Mouse (Mus musculus): ENCODE measurements around the gene Taldo1. TPM values are rescaled to one million over a fixed set of nuclear protein-coding genes. Genes with fewer than 3 reads are reported as not detected.

Gene Taldo1
- polyA plus RNA-seq, 1 experiment from 2014 or later, result 277 TPM

- WGBS, result 68% methylated on average over 9 of the region's 9 CpGs
- H3K4me3 ChIP-seq, result peak overlapping the region; percentile 29; the same call in 1 of the 2 replicates
- ATAC-seq (ENCODE audit: insufficient number of reproducible peaks, insufficient read depth, low FRiP score, low TSS enrichment, low read depth), result no peak
- H3K27ac ChIP-seq, result no peak overlapping the region
- peak overlapping the region; percentile 49; the same call in 1 of the 2 replicates for H3K9ac ChIP-seq
- peak overlapping the region; percentile 57 for H3K4me2 ChIP-seq
- peaks cover 38% of the 10 kb centered on the region for H3K36me3 ChIP-seq
- no peaks in the 10 kb centered on the region for H3K27me3 ChIP-seq
- H3K9me3 ChIP-seq, result no peaks in the 10 kb centered on the region
- H3K4me1 ChIP-seq, result peaks cover 32% of the 10 kb centered on the region
These were observed 38.0 kb downstream of the Taldo1 start for GRCm38 (mm10) chr7:141429840-141430584.

- WGBS, result 95% methylated on average over 9 of the region's 9 CpGs
- Histone ChIP-seq H3K4me3 (no peak overlapping the region), H3K36me3 (peaks cover 38% of the 10 kb centered on the region), H3K4me2 (no peak overlapping the region), H3K9ac (no peak overlapping the region), H3K4me1 (peaks cover 38% of the 10 kb centered on the region), H3K9me3 (no peaks in the 10 kb centered on the region), H3K27ac (no peak overlapping the region), H3K27me3 (no peaks in the 10 kb centered on the region)
- ATAC-seq (ENCODE audit: insufficient number of reproducible peaks, insufficient read depth, low FRiP score, low TSS enrichment, low read depth), result no peak
These were observed 38.7 kb downstream of the Taldo1 start for GRCm38 (mm10) chr7:141430585-141431240.

GRCm38 (mm10) chr7:141431434-141432185, 39.6 kb downstream of the Taldo1 start:
- no peak overlapping the region for H3K4me2 ChIP-seq
- H3K36me3 ChIP-seq, result peaks cover 38% of the 10 kb centered on the region
- no peak for ATAC-seq (ENCODE audit: insufficient number of reproducible peaks, insufficient read depth, low FRiP score, low TSS enrichment, low read depth)
- 95% methylated on average over 19 of the region's 19 CpGs for WGBS
- peaks cover 47% of the 10 kb centered on the region for H3K4me1 ChIP-seq
- no peaks in the 10 kb centered on the region for H3K9me3 ChIP-seq
- H3K27ac ChIP-seq, result no peak overlapping the region
- no peaks in the 10 kb centered on the region for H3K27me3 ChIP-seq
- H3K9ac ChIP-seq, result no peak overlapping the region
- no peak overlapping the region for H3K4me3 ChIP-seq

GRCm38 (mm10) chr7:141432186-141432611, 40.2 kb downstream of the Taldo1 start:
- Histone ChIP-seq H3K4me1 (peaks cover 53% of the 10 kb centered on the region), H3K4me2 (no peak overlapping the region), H3K4me3 (no peak overlapping the region), H3K9me3 (no peaks in the 10 kb centered on the region), H3K27ac (no peak overlapping the region), H3K36me3 (peaks cover 38% of the 10 kb centered on the region), H3K9ac (no peak overlapping the region), H3K27me3 (no peaks in the 10 kb centered on the region)
- ATAC-seq (ENCODE audit: insufficient number of reproducible peaks, insufficient read depth, low FRiP score, low TSS enrichment, low read depth), result no peak
- 87% methylated on average over 8 of the region's 8 CpGs for WGBS

GRCm38 (mm10) chr7:141432741-141433516, 40.9 kb downstream of the Taldo1 start:
- ATAC-seq (ENCODE audit: insufficient number of reproducible peaks, insufficient read depth, low FRiP score, low TSS enrichment, low read depth), result no peak
- Histone ChIP-seq H3K4me2 (no peak overlapping the region), H3K9me3 (no peaks in the 10 kb centered on the region), H3K27ac (no peak overlapping the region), H3K9ac (peak overlapping the region; percentile 46; the same call in 1 of the 2 replicates), H3K4me1 (peaks cover 58% of the 10 kb centered on the region), H3K36me3 (peaks cover 39% of the 10 kb centered on the region), H3K27me3 (no peaks in the 10 kb centered on the region), H3K4me3 (no peak overlapping the region)
- WGBS, result 89% methylated on average over 6 of the region's 6 CpGs

- 76% methylated on average over 15 of the region's 15 CpGs for WGBS
- Histone ChIP-seq H3K27me3 (no peaks in the 10 kb centered on the region), H3K9ac (peak overlapping the region; percentile 77), H3K36me3 (peaks cover 47% of the 10 kb centered on the region), H3K4me2 (peak overlapping the region; percentile 89), H3K27ac (peak overlapping the region; percentile 55), H3K4me3 (peak overlapping the region; percentile 55), H3K4me1 (peaks cover 57% of the 10 kb centered on the region), H3K9me3 (no peaks in the 10 kb centered on the region)
- no peak for ATAC-seq (ENCODE audit: insufficient number of reproducible peaks, insufficient read depth, low FRiP score, low TSS enrichment, low read depth)
These were observed 41.8 kb downstream of the Taldo1 start for GRCm38 (mm10) chr7:141433517-141434400.

GRCm38 (mm10) chr7:141434464-141434863, 42.5 kb downstream of the Taldo1 start:
- peak overlapping the region; percentile 55 for H3K27ac ChIP-seq
- no peaks in the 10 kb centered on the region for H3K9me3 ChIP-seq
- peak overlapping the region; percentile 55 for H3K4me3 ChIP-seq
- peaks cover 54% of the 10 kb centered on the region for H3K36me3 ChIP-seq
- 11% methylated on average over 8 of the region's 8 CpGs for WGBS
- no peaks in the 10 kb centered on the region for H3K27me3 ChIP-seq
- H3K4me2 ChIP-seq, result peak overlapping the region; percentile 89
- H3K9ac ChIP-seq, result peak overlapping the region; percentile 77
- H3K4me1 ChIP-seq, result peaks cover 50% of the 10 kb centered on the region
- ATAC-seq (ENCODE audit: insufficient number of reproducible peaks, insufficient read depth, low FRiP score, low TSS enrichment, low read depth), result no peak

GRCm38 (mm10) chr7:141435129-141435855, 43.3 kb downstream of the Taldo1 start:
- Histone ChIP-seq H3K9me3 (no peaks in the 10 kb centered on the region), H3K36me3 (peaks cover 59% of the 10 kb centered on the region), H3K27me3 (no peaks in the 10 kb centered on the region), H3K4me3 (peak overlapping the region; percentile 55), H3K4me1 (peaks cover 46% of the 10 kb centered on the region), H3K9ac (peak overlapping the region; percentile 77), H3K4me2 (peak overlapping the region; percentile 89), H3K27ac (peak overlapping the region; percentile 55)
- no peak for ATAC-seq (ENCODE audit: insufficient number of reproducible peaks, insufficient read depth, low FRiP score, low TSS enrichment, low read depth)
- WGBS, result 4% methylated on average over 17 of the region's 17 CpGs

GRCm38 (mm10) chr7:141435856-141436522, 44.0 kb downstream of the Taldo1 start:
- Histone ChIP-seq H3K9ac (no peak overlapping the region), H3K4me1 (peaks cover 50% of the 10 kb centered on the region), H3K4me3 (peak overlapping the region; percentile 55; the same call in 1 of the 2 replicates), H3K27me3 (no peaks in the 10 kb centered on the region), H3K9me3 (no peaks in the 10 kb centered on the region), H3K4me2 (peak overlapping the region; percentile 90), H3K27ac (no peak overlapping the region; the same call in 1 of the 2 replicates), H3K36me3 (peaks cover 58% of the 10 kb centered on the region)
- 73% methylated on average over 9 of the region's 9 CpGs for WGBS
- ATAC-seq (ENCODE audit: insufficient number of reproducible peaks, insufficient read depth, low FRiP score, low TSS enrichment, low read depth), result no peak
